Mouse (Mus musculus): ENCODE measurements around the gene Olfr1046. TPM values are rescaled to one million over a fixed set of nuclear protein-coding genes. Genes with fewer than 3 reads are reported as not detected.
"Not testable (repeated sequence)": the region's sequence is repeated elsewhere in the genome, so short reads cannot be mapped to it uniquely, and the experiment has no call there.

The Olfr1046 gene
- not detected in 2 replicates for polyA plus RNA-seq (2015; fragmentation: Nextera tagmentation; extraction: Ambion mirVana)

- no peak within 1 kb of the TSS for H3K9ac ChIP-seq
- WGBS = 51% methylated on average over 2 of the region's 2 CpGs
- H3K27ac ChIP-seq (replicated peaks) = no peak within 1 kb of the TSS
- ATAC-seq (ENCODE audit: extremely low read depth, insufficient number of reproducible peaks, low FRiP score, low TSS enrichment) = no peak
- no peaks in the 10 kb centered on the region for H3K4me1 ChIP-seq
- no peak within 1 kb of the TSS for H3K4me3 ChIP-seq
- no peaks in the 10 kb centered on the region for H3K9me3 ChIP-seq
- no peak within 1 kb of the TSS for H3K4me2 ChIP-seq
- H3K27me3 ChIP-seq (replicated peaks) = no peaks in the 10 kb centered on the region
- H3K36me3 ChIP-seq = no peaks in the 10 kb centered on the region
These were observed at the start of gene Olfr1046 for GRCm38 (mm10) chr2:86219214-86219613. Gene Olfr1046 (minus strand): TSS chr2:86219314.

DNA sequence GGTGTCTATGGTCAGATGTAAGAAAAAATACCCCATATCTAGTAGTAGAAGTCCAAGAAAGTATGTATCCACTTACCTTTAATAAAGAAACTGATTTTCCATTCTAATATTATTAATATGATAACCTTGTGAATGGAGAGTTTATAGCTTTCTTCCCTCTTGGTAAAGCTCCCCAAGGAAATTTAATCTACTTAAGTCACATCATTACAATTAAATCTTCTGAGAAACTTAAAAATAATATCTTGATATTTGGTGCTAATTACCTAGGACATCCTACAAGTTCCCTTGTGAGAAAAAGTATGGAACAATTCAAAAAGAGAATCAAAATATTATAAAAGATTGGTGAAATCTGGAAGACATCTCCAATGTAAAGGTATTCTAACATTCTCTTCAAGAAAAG, 39.1 kb upstream of the Olfr1046 start, which contains the start of gene Olfr1049:
TSS of gene Olfr1049 (minus strand) at position 101 of the 400 bp plus-strand sequence.
- H3K27me3 ChIP-seq (replicated peaks); H3K4me2 ChIP-seq; H3K9ac ChIP-seq; H3K4me3 ChIP-seq; ATAC-seq (ENCODE audit: extremely low read depth, insufficient number of reproducible peaks, low FRiP score, low TSS enrichment); H3K9me3 ChIP-seq; H3K27ac ChIP-seq (replicated peaks); H3K4me1 ChIP-seq; H3K36me3 ChIP-seq: not testable (repeated sequence)

DNA sequence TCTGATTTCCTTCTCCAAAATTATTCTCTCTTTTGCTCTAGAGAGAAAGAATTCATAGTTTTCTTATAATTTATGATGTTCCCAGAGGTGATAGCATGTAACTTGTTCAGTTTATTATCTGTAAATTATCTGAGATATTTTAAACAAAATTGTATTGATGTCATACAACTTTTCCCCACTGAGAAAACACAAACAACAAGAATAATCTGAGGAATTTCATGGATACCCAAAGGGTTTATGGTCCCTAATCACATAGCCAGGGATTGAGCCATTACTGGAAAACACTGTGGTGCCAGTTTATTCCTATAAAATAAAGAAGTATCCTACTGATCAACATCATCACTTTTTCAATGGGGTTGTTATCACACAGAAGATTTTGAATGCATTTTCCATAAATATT, 21.1 kb upstream of the Olfr1046 start, which contains the start of gene Olfr1048:
TSS of gene Olfr1048 (minus strand) at position 101 of the 400 bp plus-strand sequence.
- Histone ChIP-seq H3K9me3 (no peaks in the 10 kb centered on the region; the same call in 1 of the 2 replicates), H3K4me1 (no peaks in the 10 kb centered on the region), H3K9ac (no peak within 1 kb of the TSS), H3K36me3 (no peaks in the 10 kb centered on the region), H3K27me3 (replicated peaks) (no peaks in the 10 kb centered on the region), H3K4me3 (no peak within 1 kb of the TSS), H3K27ac (replicated peaks) (no peak within 1 kb of the TSS), H3K4me2 (no peak within 1 kb of the TSS)
- ATAC-seq (ENCODE audit: extremely low read depth, insufficient number of reproducible peaks, low FRiP score, low TSS enrichment) = no peak

GRCm38 (mm10) chr2:86231301-86231700, 12.2 kb upstream of the Olfr1046 start, which contains the start of gene Olfr1047:
Gene Olfr1047 (minus strand): TSS chr2:86231401.
- Histone ChIP-seq H3K9me3 (no peaks in the 10 kb centered on the region), H3K4me3 (no peak within 1 kb of the TSS), H3K4me2 (no peak within 1 kb of the TSS), H3K4me1 (no peaks in the 10 kb centered on the region), H3K27me3 (replicated peaks) (no peaks in the 10 kb centered on the region), H3K9ac (no peak within 1 kb of the TSS), H3K36me3 (no peaks in the 10 kb centered on the region), H3K27ac (replicated peaks) (no peak within 1 kb of the TSS)
- WGBS = 69% methylated on average over 1 of the region's 1 CpGs
- ATAC-seq (ENCODE audit: extremely low read depth, insufficient number of reproducible peaks, low FRiP score, low TSS enrichment) = no peak

- no peak for ATAC-seq (ENCODE audit: extremely low read depth, insufficient number of reproducible peaks, low FRiP score, low TSS enrichment)
- H3K27ac ChIP-seq (replicated peaks) = no peak within 1 kb of the TSS
These were observed 16.2 kb downstream of the Olfr1046 start, which contains the start of gene Olfr1045 for GRCm38 (mm10) chr2:86202909-86203308. Gene Olfr1045 (minus strand): TSS chr2:86203009.

GRCm38 (mm10) chr2:86195863-86196262, 23.3 kb downstream of the Olfr1046 start:
- no peak for ATAC-seq (ENCODE audit: extremely low read depth, insufficient number of reproducible peaks, low FRiP score, low TSS enrichment)
- peaks cover 6% of the 10 kb centered on the region for H3K9me3 ChIP-seq
- no peak overlapping the region for H3K9ac ChIP-seq
- 26% methylated on average over 1 of the region's 1 CpGs for WGBS
- H3K27me3 ChIP-seq (replicated peaks) = no peaks in the 10 kb centered on the region
- H3K4me1 ChIP-seq = no peaks in the 10 kb centered on the region
- no peaks in the 10 kb centered on the region for H3K36me3 ChIP-seq
- no peak overlapping the region for H3K27ac ChIP-seq (replicated peaks)
- H3K4me2 ChIP-seq = no peak overlapping the region
- H3K4me3 ChIP-seq = no peak overlapping the region

More at GRCm38 (mm10) chr2:86202909-86203308, 16.2 kb downstream of the Olfr1046 start, which contains the start of gene Olfr1045:
- Histone ChIP-seq H3K4me1 (no peaks in the 10 kb centered on the region), H3K4me3 (no peak within 1 kb of the TSS), H3K9ac (no peak within 1 kb of the TSS), H3K9me3 (no peaks in the 10 kb centered on the region), H3K36me3 (no peaks in the 10 kb centered on the region), H3K27me3 (replicated peaks) (no peaks in the 10 kb centered on the region), H3K4me2 (no peak within 1 kb of the TSS)

DNA sequence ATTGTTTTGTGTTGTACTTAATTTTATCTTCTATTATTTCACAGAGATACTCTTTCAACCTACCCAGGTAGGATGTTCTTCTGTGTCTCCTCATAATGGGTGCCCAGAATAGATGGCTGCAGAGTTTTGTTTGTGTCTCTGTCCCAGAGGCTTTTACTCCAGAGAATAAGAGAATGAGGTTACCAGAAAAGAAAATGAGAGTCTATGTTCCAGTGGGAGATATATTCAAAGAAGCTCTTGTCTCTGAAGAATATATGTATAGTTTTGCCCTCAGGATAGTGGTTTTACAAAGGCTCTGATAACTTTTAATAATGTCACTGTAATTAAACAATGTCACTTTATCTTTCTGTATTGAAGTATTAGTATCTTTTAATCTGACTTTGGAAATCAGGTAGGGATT, 33.5 kb downstream of the Olfr1046 start, which contains the start of gene Olfr52:
TSS of gene Olfr52 (minus strand) at position 101 of the 400 bp plus-strand sequence.
- Histone ChIP-seq H3K4me1 (no peaks in the 10 kb centered on the region), H3K27ac (replicated peaks) (no peak within 1 kb of the TSS), H3K4me2 (no peak within 1 kb of the TSS), H3K27me3 (replicated peaks) (no peaks in the 10 kb centered on the region), H3K36me3 (no peaks in the 10 kb centered on the region), H3K9me3 (no peaks in the 10 kb centered on the region), H3K9ac (no peak within 1 kb of the TSS), H3K4me3 (no peak within 1 kb of the TSS)
- ATAC-seq (ENCODE audit: extremely low read depth, insufficient number of reproducible peaks, low FRiP score, low TSS enrichment) = no peak

DNA sequence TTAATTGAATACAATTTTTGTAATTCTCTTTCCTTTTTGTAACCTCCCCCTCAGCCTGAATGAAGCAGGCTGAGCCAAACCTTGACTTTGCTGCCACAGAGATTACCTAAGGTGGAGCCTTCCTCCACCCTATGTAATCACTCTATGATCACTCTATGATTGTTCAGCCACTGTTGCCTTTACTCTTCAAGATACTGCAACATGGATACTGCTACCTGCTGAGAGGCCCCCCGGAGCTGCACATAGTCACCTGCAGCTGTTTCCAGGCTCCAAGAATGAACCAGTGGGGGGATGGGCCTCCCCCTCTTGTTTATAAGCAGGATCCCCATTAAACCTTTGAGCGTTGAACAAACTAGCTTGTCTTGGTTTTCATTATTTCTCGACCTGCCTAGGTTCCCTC, 39.2 kb downstream of the Olfr1046 start:
- no peak overlapping the region for H3K4me3 ChIP-seq
- WGBS = 77% methylated on average over 3 of the region's 3 CpGs
- no peak for ATAC-seq (ENCODE audit: extremely low read depth, insufficient number of reproducible peaks, low FRiP score, low TSS enrichment)

DNA sequence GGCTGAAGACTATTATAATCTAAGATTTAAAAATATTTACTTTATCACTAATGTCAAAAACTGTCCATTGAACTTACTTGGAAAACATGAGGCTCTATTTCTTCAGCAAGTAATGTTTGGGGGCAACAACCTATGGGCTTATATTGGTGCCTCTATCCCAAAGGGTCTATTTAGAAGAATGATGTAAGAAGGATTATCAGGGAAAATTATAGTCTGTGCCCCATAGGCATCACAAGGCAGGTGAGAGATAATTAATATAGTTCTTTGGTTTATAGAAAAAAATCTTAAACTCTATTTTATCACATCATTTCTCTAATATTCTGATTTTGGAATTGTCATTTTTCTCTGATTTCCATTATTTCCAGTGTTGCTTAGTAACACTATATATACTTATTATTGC, 41.4 kb downstream of the Olfr1046 start, which contains the start of gene Olfr1044:
TSS of gene Olfr1044 (minus strand) at position 101 of the 400 bp plus-strand sequence.
- Histone ChIP-seq H3K4me2 (no peak within 1 kb of the TSS), H3K27ac (replicated peaks) (no peak within 1 kb of the TSS), H3K9ac (no peak within 1 kb of the TSS), H3K9me3 (no peaks in the 10 kb centered on the region), H3K36me3 (no peaks in the 10 kb centered on the region), H3K27me3 (replicated peaks) (no peaks in the 10 kb centered on the region), H3K4me3 (no peak within 1 kb of the TSS), H3K4me1 (no peaks in the 10 kb centered on the region)
- no peak for ATAC-seq (ENCODE audit: extremely low read depth, insufficient number of reproducible peaks, low FRiP score, low TSS enrichment)

More for the DNA sequence above, 39.2 kb downstream of the Olfr1046 start:
- Histone ChIP-seq H3K4me2 (no peak overlapping the region), H3K36me3 (no peaks in the 10 kb centered on the region), H3K9me3 (no peaks in the 10 kb centered on the region), H3K27me3 (replicated peaks) (no peaks in the 10 kb centered on the region), H3K9ac (no peak overlapping the region), H3K4me1 (no peaks in the 10 kb centered on the region), H3K27ac (replicated peaks) (no peak overlapping the region)

- H3K4me3 ChIP-seq; H3K27ac ChIP-seq (replicated peaks); H3K9me3 ChIP-seq; H3K9ac ChIP-seq; H3K4me1 ChIP-seq; ATAC-seq (ENCODE audit: extremely low read depth, insufficient number of reproducible peaks, low FRiP score, low TSS enrichment); H3K36me3 ChIP-seq; H3K4me2 ChIP-seq; H3K27me3 ChIP-seq (replicated peaks): not testable (repeated sequence)
- 71% methylated on average over 7 of the region's 7 CpGs for WGBS
These were observed 43.7 kb downstream of the Olfr1046 start for GRCm38 (mm10) chr2:86175422-86175821.

DNA sequence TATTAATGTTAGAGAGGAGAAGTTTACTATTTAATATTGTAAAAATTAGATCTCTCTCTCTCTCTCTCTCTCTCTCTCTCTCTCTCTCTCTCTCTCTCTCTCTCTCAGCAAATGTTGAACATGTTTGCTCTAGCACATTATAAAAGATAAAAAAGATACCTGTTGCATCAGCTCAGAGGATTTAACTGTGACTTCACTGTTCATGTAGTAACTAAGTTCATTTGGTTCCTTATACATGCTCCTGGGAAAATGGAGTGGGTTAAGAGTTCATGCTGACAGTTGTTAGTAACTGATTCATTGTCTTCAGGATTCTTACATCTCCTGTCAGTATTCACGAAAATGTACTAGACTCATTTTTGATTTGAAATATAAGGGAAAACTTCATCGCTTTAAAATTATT, 51.7 kb downstream of the Olfr1046 start, which contains the start of gene Olfr1043:
TSS of gene Olfr1043 (minus strand) at position 101 of the 400 bp plus-strand sequence.
- no peak within 1 kb of the TSS for H3K4me2 ChIP-seq
- WGBS = 71% methylated on average over 2 of the region's 2 CpGs
- H3K4me3 ChIP-seq = no peak within 1 kb of the TSS
- H3K27me3 ChIP-seq (replicated peaks) = no peaks in the 10 kb centered on the region
- no peak within 1 kb of the TSS for H3K27ac ChIP-seq (replicated peaks)
- H3K36me3 ChIP-seq = no peaks in the 10 kb centered on the region
- no peaks in the 10 kb centered on the region for H3K9me3 ChIP-seq
- no peak within 1 kb of the TSS for H3K9ac ChIP-seq
- H3K4me1 ChIP-seq = peaks cover 7% of the 10 kb centered on the region
- ATAC-seq (ENCODE audit: extremely low read depth, insufficient number of reproducible peaks, low FRiP score, low TSS enrichment) = no peak
